Mouse (Mus musculus) cerebellum, adult 9-11 months (tissue): ENCODE data around the gene Myo10.
"Not testable (repeated sequence)": the region's sequence is repeated elsewhere in the genome, so short reads cannot be mapped to it uniquely, and the experiment has no call there.

Experiments
- DNase-seq: peaks from one replicate; pipeline ENCODE4 v3.0.0; 2022

Gene Myo10

DNA sequence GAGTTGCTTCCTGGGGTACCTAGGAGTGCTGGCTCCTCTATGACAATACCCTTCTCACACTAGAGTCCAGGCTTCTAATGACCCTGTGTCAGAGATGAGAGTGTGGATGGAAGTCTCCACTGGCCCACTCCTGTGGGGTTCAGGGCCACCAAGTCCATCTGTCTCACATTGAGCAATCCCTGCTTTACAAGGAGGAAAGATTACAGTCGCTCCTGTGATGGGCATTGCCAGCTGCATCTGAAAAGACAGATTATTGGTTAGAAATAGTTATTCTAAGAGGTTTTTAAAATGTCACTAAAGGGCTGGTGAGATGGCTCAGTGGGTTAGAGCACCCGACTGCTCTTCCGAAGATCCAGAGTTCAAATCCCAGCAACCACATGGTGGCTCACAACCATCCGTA, 72.4 kb downstream of the Myo10 start:
- no peak for DNase-seq

- DNase-seq: no peak
Observed at GRCm38 (mm10) chr15:25695253-25695652, 72.9 kb downstream of the Myo10 start.

- DNase-seq: no peak
Observed at GRCm38 (mm10) chr15:25695883-25696282, 73.6 kb downstream of the Myo10 start.

DNA sequence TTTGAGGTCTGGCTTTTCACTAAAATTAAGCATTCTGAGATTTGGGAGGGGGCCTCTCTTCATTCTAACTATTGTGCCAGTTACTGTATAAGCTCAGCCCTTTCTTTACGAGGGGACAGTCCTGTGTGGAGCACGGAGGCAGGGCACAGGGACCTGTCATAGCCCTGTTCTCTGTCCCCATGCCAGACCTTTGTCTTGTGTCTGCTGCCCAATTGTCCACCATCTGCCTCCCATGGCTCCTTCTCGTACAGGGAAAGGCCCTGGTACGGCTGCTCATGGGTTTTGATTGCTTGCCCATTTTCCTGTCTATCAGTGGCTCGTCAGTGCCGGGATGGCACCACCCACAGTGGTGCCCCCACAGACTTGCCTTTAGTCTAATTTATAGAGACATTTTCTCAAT, 74.3 kb downstream of the Myo10 start:
- peak; percentile 67 for DNase-seq

- no peak for DNase-seq
Observed at GRCm38 (mm10) chr15:25699032-25699557, 76.8 kb downstream of the Myo10 start.

- no peak for DNase-seq
Observed at GRCm38 (mm10) chr15:25702602-25703001, 80.3 kb downstream of the Myo10 start.

DNA sequence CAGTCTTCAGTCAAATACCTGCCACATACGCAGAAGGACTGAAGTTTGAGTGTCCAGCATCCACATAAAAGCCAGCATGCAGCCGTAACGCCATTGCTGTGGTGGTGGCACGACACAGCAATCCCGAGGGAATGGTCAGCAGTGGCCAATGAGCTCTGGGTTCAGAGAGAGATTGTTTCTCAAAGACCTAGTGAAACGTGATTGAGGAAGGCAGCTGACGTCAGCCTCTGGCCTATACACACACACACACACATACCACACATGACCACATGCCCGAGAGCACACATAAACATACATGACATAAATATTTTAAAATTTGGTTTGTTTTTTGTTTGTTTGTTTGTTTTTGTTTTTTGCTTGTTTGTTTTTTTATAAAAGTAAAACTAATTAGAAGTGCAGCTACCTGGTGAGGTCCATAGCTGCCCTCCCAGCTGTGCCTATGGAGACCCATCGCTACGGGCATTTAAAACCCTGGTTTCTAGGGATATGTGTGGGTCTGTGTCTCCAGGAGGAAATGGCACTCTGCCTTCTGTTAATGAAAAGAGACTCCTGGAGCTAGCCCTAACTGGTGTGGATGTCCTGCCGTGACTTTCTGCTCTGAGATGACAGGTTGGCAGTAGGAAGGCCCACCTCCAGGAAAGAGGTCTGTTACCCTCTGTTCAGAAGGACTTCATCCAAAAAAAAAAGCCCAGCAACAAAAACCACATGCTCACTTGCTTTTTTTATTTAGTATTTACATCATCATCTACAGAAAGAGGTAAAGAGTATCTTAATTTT, 82.7 kb downstream of the Myo10 start:
- DNase-seq: peak; percentile 66

GRCm38 (mm10) chr15:25706874-25707554, 84.7 kb downstream of the Myo10 start:
- no peak for DNase-seq

DNA sequence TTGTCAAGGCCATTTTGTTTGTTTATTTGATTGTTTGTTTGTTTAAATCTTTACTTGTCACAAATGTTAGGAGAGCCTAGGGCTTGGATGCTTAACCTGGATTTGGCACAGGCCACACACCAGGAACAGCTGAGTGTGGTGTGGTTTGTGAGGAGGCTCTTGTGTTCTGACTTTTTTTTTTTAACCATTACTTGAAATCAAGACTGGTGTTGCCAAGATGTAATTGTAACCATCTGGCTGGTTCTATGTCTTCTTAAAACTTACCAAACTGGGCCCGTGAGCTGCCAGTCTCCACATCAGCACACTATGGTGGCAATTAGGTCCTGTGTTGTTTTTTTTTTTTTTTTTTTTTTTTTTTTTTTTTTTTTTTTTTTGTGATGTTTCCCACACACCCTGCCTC, 85.6 kb downstream of the Myo10 start:
- no peak for DNase-seq

DNA sequence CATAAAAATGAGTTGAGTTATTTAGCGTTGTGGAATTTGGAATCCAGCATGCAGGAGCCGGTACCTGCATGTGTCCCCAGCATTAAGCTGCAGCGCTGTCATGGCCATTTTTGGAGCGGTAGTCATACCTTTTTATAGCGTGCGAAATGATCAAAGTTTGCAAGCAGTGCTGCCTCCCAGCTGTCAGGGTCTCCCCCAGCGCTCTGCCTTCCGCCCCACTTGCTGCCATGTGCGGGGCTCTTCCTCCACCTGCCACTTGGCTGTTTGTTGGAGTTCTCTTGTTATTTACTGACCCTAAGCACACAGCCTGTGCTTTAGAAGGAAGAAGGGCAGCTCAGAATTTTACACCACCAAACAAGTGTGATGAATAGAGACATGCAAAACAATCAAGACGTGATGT, 88.6 kb downstream of the Myo10 start:
- DNase-seq: no peak

- peak; percentile 44 for DNase-seq
Observed at GRCm38 (mm10) chr15:25712877-25713276, 90.6 kb downstream of the Myo10 start.

DNA sequence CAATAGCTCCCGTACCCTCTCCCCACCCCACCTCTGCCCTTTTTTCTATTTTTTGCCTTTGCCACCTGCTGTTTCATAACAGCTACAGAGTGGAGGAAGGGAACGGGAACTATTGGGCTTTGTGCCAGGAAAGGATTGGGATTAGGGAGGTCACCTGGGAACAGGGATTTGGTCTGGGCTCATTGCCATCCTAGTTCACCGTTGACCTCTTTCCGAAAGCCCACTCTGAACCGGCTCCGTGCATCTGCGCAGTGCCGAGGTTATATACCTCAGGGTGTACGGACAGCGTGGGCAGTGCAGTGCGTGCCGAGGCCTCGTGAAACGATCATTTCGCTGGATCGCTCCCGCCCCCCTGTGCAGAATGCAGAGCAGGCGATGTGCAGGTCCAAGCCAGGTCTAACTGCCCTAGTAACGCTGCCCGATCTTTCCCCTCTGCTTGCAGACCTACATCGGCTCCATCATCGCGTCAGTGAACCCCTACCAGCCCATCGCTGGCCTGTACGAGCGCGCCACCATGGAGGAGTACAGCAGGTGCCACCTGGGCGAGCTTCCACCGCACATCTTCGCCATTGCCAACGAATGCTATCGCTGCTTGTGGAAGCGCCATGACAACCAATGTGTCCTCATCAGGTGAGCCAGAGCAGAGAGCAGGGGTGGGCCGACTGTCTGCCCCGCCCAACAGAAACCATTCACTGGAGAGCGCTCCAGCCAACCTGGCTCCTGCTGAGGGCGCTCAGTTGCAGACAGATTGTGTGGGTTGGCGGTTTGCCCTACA, 91.4 kb downstream of the Myo10 start:
- peak; percentile 92 for DNase-seq

DNA sequence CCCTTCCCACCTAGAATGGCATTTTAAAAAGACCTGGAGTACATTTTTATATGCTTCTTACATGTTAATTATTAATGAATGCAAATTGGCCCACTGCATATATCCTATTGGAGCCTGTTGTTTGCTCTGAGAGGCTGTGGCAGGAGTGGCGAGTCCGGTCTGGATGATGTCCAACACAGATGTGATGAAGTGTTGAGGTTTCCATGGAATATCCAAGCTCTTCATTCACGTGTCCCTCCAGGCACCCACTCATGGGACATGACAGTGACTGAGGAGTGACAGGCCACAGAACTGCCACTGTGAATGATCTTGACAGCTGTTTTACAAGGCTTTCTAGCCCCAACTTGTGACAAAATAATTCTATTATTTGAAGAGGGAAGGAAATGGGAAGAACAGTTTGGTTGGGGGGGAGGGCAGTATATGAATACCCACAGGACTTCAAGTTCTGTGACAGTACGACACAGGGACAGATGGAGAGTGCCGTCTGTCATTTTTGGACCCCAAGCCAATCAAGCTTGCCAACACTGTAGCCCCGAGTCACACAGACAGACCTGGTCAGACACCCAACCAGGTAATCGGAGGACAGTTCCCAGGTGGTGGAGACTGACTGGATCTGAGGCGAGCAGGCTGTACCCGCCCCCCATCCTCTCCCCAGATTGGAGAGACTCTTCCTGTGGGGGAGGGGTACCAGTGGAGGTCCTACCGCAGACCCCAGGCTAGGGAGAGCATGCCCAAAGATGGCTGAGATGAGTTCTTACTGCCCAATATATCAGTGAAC, 93.1 kb downstream of the Myo10 start:
- peak; percentile 89 for DNase-seq

DNA sequence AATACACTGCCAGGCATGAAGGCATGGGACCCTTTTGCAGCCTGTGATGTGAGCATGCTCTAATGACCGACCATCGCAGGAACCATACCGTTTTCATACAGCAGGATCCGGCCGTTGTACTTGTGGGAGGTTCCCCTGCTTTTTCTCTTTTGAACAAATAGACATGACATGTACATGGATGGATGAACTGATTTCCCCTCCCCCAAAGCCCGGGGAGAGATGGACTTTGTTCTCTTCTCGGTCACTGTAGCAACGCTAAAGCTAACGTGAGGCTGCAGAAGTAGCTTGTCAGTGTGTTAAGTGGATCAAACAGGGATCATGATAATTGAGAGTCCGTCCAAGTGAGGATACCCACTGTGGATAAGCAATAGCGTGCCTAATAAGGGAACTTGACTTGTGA, 93.7 kb downstream of the Myo10 start:
- DNase-seq: no peak

GRCm38 (mm10) chr15:25717006-25717405, 94.7 kb downstream of the Myo10 start:
- DNase-seq: peak; percentile 76

GRCm38 (mm10) chr15:25718104-25718503, 95.8 kb downstream of the Myo10 start:
- not testable (repeated sequence) for DNase-seq

- DNase-seq: no peak
Observed at GRCm38 (mm10) chr15:25719270-25719669, 96.9 kb downstream of the Myo10 start.

GRCm38 (mm10) chr15:25720263-25720662, 97.9 kb downstream of the Myo10 start:
- DNase-seq: no peak

DNA sequence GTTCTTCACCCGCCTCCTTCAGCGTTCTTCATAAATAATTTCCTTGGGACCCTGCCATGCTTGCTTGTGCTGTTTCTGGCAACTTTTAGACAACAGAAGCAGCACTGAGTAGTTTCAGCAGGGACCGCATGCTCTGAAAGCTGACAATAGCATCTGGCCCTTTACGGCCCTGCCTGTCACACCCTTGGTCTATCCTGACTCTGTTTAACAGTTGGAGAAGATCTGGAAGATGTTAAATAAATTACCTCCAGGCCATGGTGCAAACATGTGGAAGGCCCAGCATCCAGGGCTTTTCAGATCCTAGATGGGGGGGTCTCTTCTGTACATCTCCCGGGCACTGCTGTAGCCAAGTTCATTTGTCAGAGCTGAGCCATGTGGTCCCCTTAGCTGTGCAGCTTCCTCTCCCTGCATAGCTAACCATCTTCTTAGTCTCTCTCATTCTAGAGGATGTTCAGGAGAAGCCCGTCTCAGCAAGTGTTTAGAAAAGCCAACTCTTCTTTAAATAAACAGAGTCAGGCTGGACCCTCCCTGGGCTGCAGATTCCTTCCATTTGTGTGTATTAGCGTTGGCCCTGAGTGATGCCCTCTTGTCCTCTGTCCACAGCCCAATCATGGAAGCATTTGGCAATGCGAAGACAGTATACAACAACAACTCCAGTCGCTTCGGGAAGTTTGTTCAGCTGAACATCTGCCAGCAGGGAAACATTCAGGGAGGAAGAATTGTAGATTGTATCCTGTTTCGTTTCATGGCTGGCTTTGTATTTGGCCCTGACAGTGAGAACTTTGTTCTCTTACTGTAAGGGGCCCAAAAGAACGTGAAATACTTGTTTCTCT, 101.2 kb downstream of the Myo10 start:
- DNase-seq: no peak

- DNase-seq: no peak
Observed at GRCm38 (mm10) chr15:25724549-25724948, 102.2 kb downstream of the Myo10 start.

DNA sequence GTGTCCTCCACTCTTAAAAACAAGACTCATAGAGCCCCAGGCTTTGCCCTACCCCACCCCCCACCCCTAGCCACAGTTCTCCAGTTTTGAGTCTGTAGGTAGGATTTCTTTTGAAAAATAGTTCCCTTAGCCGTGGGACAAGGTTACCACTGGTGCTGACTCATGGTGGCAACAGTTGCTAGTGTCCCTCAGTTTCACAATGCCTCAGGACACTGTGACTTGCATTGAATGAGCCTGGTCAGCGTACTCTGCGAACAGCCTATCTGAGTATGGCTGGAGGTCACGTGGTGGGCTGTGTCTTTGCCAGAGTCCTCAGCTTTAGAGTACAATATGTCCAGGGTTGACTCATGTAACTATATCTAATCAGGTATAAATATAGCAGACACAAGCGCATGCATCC, 104.5 kb downstream of the Myo10 start:
- no peak for DNase-seq

DNA sequence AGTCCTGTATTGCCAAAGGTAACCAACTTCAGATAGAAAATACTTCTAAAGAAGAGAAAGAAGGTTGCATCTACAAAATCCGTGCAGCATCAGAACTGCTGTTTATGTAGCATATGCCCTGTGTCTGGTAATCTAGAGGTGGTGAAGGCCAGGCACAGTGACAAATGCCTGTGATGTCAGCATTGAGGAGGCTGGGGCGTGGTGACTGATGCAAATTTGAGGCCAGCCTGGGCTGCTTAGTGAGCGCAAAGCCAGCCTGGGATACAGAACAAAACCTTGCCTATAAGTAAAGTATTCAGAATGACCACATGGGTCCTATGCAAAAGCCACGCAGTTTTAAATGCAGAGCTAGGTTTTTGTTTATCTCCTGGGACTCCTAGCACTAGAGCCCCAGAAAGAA, 106.2 kb downstream of the Myo10 start:
- no peak for DNase-seq
